Mouse (Mus musculus): ENCODE results near the gene Cdc42ep1. TPM values are rescaled to one million over a fixed set of nuclear protein-coding genes. Genes with fewer than 3 reads are reported as not detected.
"Not testable (repeated sequence)": the region's sequence is repeated elsewhere in the genome, so short reads cannot be mapped to it uniquely, and the experiment has no call there.

Cdc42ep1 gene
- polyA plus RNA-seq, 1 experiment = 0.04 TPM

DNA sequence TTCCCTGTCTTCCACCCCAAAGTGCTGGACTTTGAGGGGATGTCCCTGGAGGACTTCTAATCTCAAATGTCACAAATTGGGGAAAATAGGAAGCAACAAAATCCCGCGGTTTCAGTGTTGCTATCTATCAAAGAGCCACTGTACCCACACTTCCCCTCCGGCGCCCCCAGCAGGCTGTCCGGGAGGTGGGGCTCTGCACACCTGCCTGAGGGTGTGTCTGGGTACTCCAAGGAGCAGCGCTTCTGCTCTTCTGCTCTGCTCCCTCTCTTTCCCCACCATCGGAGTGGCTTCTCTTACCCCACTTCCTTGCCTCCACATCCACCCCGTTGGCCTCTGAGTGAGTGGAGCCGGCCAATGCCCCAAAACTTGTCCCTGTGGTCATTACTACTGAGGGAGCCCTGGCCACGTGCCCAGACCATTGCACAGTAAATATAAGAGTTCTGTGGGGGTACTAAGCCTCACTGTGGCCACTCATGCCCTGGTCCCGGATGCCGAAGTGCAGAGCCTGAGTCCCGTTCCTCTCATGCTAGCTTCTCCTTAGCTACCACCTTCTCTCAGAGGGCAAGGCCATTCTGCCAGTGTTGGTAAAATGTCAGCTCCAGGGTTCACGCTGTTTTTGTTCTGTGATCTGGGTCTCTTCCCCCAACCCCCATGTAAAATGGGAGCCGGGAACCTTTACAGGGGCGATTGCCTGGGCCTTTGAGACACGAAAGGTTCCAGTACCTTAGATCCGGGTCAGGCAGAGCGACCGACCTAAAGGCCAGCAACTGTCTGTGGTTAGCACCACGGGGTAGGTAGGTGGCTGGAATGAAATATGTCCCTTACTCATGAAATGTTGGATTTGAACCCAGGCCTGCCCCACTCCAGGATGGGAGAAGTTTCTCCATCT lies 1.4 kb downstream of the Cdc42ep1 start:
- H3K36me3 ChIP-seq (ENCODE audit: control insufficient read depth) = peaks cover 5% of the 10 kb centered on the region; the same call in 1 of the 2 replicates
- TF ChIP-seq GATA1 (IDR thresholded peaks at IDR 0.05; ENCODE audit: low read length) = no peak
- TF ChIP-seq TAL1 (IDR thresholded peaks at IDR 0.05; ENCODE audit: low read length) = no peak
- peaks cover 59% of the 10 kb centered on the region for H3K27me3 ChIP-seq (ENCODE audit: control insufficient read depth)
- peaks cover 11% of the 10 kb centered on the region for H3K4me1 ChIP-seq (ENCODE audit: control insufficient read depth)
- H3K4me3 ChIP-seq (replicated peaks) = peak overlapping the region; percentile 59
- peaks cover 4% of the 10 kb centered on the region; the same call in 1 of the 2 replicates for H3K9me3 ChIP-seq (ENCODE audit: control insufficient read depth, low read length)

DNA sequence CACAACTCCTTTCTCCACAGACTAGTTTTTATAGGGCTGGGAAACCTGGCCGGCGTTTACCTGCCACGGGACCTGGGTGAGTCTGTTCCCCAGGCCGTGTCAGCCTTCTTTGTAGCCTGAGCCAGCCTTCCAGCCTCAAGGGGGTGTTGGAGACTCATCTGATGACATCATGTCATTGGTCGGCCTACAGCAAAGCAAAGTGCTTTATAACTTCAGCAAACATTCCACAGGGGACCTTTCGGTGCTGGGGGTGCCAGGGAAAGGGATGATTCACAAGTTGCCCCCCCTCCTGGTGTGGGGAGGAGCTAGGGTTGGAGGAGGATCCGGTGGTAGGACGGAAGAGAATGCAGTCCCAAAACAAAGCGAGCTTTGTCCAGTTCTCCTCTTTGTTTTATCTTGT lies 2.4 kb downstream of the Cdc42ep1 start:
- TF ChIP-seq TAL1 (IDR thresholded peaks at IDR 0.05; ENCODE audit: low read length) = no peak
- no peak for TF ChIP-seq GATA1 (IDR thresholded peaks at IDR 0.05; ENCODE audit: low read length)
- H3K4me1 ChIP-seq (ENCODE audit: control insufficient read depth) = peaks cover 11% of the 10 kb centered on the region
- peaks cover 5% of the 10 kb centered on the region; the same call in 1 of the 2 replicates for H3K36me3 ChIP-seq (ENCODE audit: control insufficient read depth)
- H3K4me3 ChIP-seq (replicated peaks) = no peak overlapping the region
- H3K27me3 ChIP-seq (ENCODE audit: control insufficient read depth) = peaks cover 64% of the 10 kb centered on the region
- peaks cover 4% of the 10 kb centered on the region; the same call in 1 of the 2 replicates for H3K9me3 ChIP-seq (ENCODE audit: control insufficient read depth, low read length)

DNA sequence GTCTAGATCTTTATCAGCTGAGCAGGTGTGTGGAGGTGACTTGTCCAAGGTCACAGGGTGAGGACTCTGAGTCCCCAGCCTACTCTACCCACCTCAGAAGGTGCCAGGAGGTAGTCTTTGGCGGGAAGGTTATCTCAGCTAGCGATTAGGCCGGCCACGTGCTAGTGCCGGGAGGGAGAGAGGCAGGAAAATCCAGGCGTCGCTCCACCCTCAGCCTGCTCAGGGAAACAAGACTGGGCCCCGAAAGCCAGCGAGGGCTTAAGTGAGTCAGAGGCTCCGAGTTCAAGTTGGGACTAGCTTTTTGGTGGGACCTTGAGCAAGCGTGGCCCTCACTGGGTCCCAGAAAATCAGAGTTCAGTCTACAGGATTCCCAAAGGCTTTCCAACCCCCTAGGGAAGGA lies 2.9 kb downstream of the Cdc42ep1 start:
- Histone ChIP-seq H3K4me3 (replicated peaks) (no peak overlapping the region), H3K9me3 (ENCODE audit: control insufficient read depth, low read length) (peaks cover 4% of the 10 kb centered on the region; the same call in 1 of the 2 replicates), H3K4me1 (ENCODE audit: control insufficient read depth) (peaks cover 16% of the 10 kb centered on the region), H3K27me3 (ENCODE audit: control insufficient read depth) (peaks cover 65% of the 10 kb centered on the region), H3K36me3 (ENCODE audit: control insufficient read depth) (peaks cover 5% of the 10 kb centered on the region; the same call in 1 of the 2 replicates)
- TF ChIP-seq GATA1 (IDR thresholded peaks at IDR 0.05; ENCODE audit: low read length) (no peak), TAL1 (IDR thresholded peaks at IDR 0.05; ENCODE audit: low read length) (no peak)

GRCm38 (mm10) chr15:78845867-78846266 lies 3.4 kb downstream of the Cdc42ep1 start:
- no peak overlapping the region for H3K4me3 ChIP-seq (replicated peaks)
- TF ChIP-seq TAL1 (IDR thresholded peaks at IDR 0.05; ENCODE audit: low read length) = no peak
- no peak for TF ChIP-seq GATA1 (IDR thresholded peaks at IDR 0.05; ENCODE audit: low read length)
- peaks cover 5% of the 10 kb centered on the region; the same call in 1 of the 2 replicates for H3K36me3 ChIP-seq (ENCODE audit: control insufficient read depth)
- H3K4me1 ChIP-seq (ENCODE audit: control insufficient read depth) = peaks cover 20% of the 10 kb centered on the region
- H3K27me3 ChIP-seq (ENCODE audit: control insufficient read depth) = peaks cover 60% of the 10 kb centered on the region
- peaks cover 4% of the 10 kb centered on the region; the same call in 1 of the 2 replicates for H3K9me3 ChIP-seq (ENCODE audit: control insufficient read depth, low read length)

- Histone ChIP-seq H3K9me3 (ENCODE audit: control insufficient read depth, low read length) (peaks cover 4% of the 10 kb centered on the region; the same call in 1 of the 2 replicates), H3K4me1 (ENCODE audit: control insufficient read depth) (peaks cover 25% of the 10 kb centered on the region)
- no peak for TF ChIP-seq GATA1 (IDR thresholded peaks at IDR 0.05; ENCODE audit: low read length)
- no peak for TF ChIP-seq TAL1 (IDR thresholded peaks at IDR 0.05; ENCODE audit: low read length)
These were observed 3.9 kb downstream of the Cdc42ep1 start for GRCm38 (mm10) chr15:78846352-78846751.

DNA sequence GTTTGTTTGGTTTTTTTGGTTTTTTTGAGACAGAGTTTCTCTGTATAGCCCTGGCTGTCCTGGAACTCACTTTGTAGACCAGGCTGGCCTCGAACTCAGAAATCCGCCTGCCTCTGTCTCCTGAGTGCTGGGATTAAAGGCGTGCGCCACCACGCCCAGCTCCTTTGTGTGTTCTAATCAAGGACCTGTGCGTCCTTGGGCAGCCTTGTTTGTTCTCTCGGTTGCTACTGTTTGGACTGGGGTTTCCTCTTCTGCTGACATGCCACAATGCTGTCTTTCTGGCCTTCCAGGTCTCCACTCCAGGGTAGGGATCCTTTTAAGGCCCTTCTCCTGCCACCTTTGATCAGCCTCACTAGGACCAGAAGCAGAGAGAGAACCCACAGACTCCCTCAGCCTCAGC lies 4.4 kb downstream of the Cdc42ep1 start:
- H3K27me3 ChIP-seq (ENCODE audit: control insufficient read depth) = peaks cover 54% of the 10 kb centered on the region
- peaks cover 29% of the 10 kb centered on the region for H3K4me1 ChIP-seq (ENCODE audit: control insufficient read depth)
- H3K4me3 ChIP-seq (replicated peaks); H3K36me3 ChIP-seq (ENCODE audit: control insufficient read depth); H3K9me3 ChIP-seq (ENCODE audit: control insufficient read depth, low read length): not testable (repeated sequence)

More at GRCm38 (mm10) chr15:78846352-78846751, 3.9 kb downstream of the Cdc42ep1 start:
- Histone ChIP-seq H3K36me3 (ENCODE audit: control insufficient read depth) (peaks cover 5% of the 10 kb centered on the region; the same call in 1 of the 2 replicates), H3K27me3 (ENCODE audit: control insufficient read depth) (peaks cover 59% of the 10 kb centered on the region), H3K4me3 (replicated peaks) (no peak overlapping the region)

GRCm38 (mm10) chr15:78848467-78848866 lies 6.0 kb downstream of the Cdc42ep1 start:
- Histone ChIP-seq H3K27me3 (ENCODE audit: control insufficient read depth) (peaks cover 38% of the 10 kb centered on the region), H3K9me3 (ENCODE audit: control insufficient read depth, low read length) (no peaks in the 10 kb centered on the region; the same call in 1 of the 2 replicates), H3K36me3 (ENCODE audit: control insufficient read depth) (peaks cover 5% of the 10 kb centered on the region; the same call in 1 of the 2 replicates), H3K4me1 (ENCODE audit: control insufficient read depth) (peaks cover 34% of the 10 kb centered on the region), H3K4me3 (replicated peaks) (no peak overlapping the region)
- no peak for TF ChIP-seq TAL1 (IDR thresholded peaks at IDR 0.05; ENCODE audit: low read length)
- no peak for TF ChIP-seq GATA1 (IDR thresholded peaks at IDR 0.05; ENCODE audit: low read length)

GRCm38 (mm10) chr15:78849485-78849884 lies 7.1 kb downstream of the Cdc42ep1 start:
- Histone ChIP-seq H3K36me3 (ENCODE audit: control insufficient read depth) (peaks cover 5% of the 10 kb centered on the region; the same call in 1 of the 2 replicates), H3K4me1 (ENCODE audit: control insufficient read depth) (peaks cover 31% of the 10 kb centered on the region), H3K27me3 (ENCODE audit: control insufficient read depth) (peaks cover 27% of the 10 kb centered on the region), H3K4me3 (replicated peaks) (no peak overlapping the region), H3K9me3 (ENCODE audit: control insufficient read depth, low read length) (no peaks in the 10 kb centered on the region)
- no peak for TF ChIP-seq GATA1 (IDR thresholded peaks at IDR 0.05; ENCODE audit: low read length)

GRCm38 (mm10) chr15:78850059-78850824 lies 7.8 kb downstream of the Cdc42ep1 start:
- H3K9me3 ChIP-seq (ENCODE audit: control insufficient read depth, low read length) = no peaks in the 10 kb centered on the region
- TF ChIP-seq TAL1 (IDR thresholded peaks at IDR 0.05; ENCODE audit: low read length) = no peak
- TF ChIP-seq GATA1 (IDR thresholded peaks at IDR 0.05; ENCODE audit: low read length) = no peak
- peaks cover 5% of the 10 kb centered on the region; the same call in 1 of the 2 replicates for H3K36me3 ChIP-seq (ENCODE audit: control insufficient read depth)
- peaks cover 32% of the 10 kb centered on the region for H3K4me1 ChIP-seq (ENCODE audit: control insufficient read depth)
- peaks cover 20% of the 10 kb centered on the region for H3K27me3 ChIP-seq (ENCODE audit: control insufficient read depth)
- H3K4me3 ChIP-seq (replicated peaks) = no peak overlapping the region
